Mouse (Mus musculus): ENCODE measurements around the gene Ipo9. TPM values are rescaled to one million over a fixed set of nuclear protein-coding genes. Genes with fewer than 3 reads are reported as not detected.

Ipo9 gene
- 193 and 203 TPM in 2 replicates for polyA plus RNA-seq (2016; fragmentation: Nextera tagmentation; extraction: Ambion mirVana)

DNA sequence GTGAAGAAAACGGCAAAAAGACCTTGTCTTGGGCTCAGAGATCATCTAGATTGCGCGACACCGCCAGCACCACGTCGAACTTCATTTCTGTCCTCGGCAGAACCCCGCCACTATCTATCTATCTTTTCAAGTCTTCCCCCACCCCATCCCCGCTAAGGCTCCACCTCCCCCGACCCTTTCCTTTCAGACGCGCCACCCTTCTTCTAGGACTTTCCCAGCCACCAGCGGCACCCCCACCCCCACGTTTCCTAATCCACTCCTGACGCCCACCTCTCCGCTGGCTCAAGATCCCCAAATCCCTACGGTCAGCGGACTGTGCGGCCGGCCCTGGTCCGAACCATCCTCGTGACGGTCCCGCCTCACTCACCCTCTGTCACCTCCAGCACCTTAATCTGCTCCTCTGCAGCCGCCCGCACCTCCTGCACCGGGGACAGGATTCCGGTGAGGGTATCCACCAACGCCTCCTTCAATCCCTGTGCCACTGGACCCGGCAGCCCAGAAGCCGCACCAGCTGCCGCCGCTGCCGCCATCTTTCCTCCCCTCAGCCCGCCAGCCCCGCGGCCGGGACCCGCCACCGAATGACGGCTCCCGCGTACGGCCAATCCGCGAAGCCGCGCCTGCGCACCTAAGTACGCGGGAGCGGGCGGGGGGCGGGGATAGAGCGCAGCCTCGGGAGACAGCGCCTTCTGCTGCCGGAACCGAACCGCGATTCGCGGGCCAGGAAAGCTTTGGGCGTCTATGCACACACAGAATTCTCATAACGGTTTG, at the start of gene Ipo9:
TSS of gene Ipo9 (minus strand) at position 599 of the 768 bp plus-strand sequence.
- H3K36me3 ChIP-seq (replicated peaks), result peaks cover 30% of the 10 kb centered on the region
- no peaks in the 10 kb centered on the region for H3K9me3 ChIP-seq
- under 1% methylated on average over 65 of the region's 65 CpGs for WGBS
- H3K4me3 ChIP-seq, result peak within 1 kb of the TSS; percentile 96
- peaks cover 48% of the 10 kb centered on the region for H3K4me1 ChIP-seq
- no peaks in the 10 kb centered on the region for H3K27me3 ChIP-seq (ENCODE audit: poor library complexity, severe bottlenecking)
- peak; percentile 88 for DNase-seq (ENCODE audit: extremely low spot score, low spot score)
- H3K27ac ChIP-seq, result peak within 1 kb of the TSS; percentile 99

DNA sequence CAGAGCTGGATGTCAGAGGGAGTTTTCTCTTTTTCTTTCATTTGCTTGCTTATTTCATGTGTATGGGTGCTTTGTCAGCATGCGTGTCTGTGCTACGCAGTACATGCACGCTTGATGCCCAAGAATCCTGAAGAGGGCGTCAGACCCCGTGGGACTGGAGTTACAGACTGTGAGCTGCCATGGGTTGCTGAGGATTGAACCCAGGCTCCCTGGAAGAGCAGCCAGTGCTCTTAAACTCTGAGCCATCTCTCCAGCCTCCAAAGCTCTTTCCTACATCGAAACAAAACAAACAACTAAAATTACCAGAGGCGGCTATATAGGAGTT, 45.2 kb upstream of the Ipo9 start:
- DNase-seq (ENCODE audit: extremely low spot score, low spot score), result no peak
- 91% methylated on average over 7 of the region's 7 CpGs for WGBS
- peaks cover 13% of the 10 kb centered on the region for H3K4me1 ChIP-seq
- no peaks in the 10 kb centered on the region for H3K27me3 ChIP-seq (ENCODE audit: poor library complexity, severe bottlenecking)
- H3K9me3 ChIP-seq, result no peaks in the 10 kb centered on the region
- H3K4me3 ChIP-seq, result no peak overlapping the region
- peaks cover 63% of the 10 kb centered on the region for H3K36me3 ChIP-seq (replicated peaks)
- peak overlapping the region; percentile 58 for H3K27ac ChIP-seq

DNA sequence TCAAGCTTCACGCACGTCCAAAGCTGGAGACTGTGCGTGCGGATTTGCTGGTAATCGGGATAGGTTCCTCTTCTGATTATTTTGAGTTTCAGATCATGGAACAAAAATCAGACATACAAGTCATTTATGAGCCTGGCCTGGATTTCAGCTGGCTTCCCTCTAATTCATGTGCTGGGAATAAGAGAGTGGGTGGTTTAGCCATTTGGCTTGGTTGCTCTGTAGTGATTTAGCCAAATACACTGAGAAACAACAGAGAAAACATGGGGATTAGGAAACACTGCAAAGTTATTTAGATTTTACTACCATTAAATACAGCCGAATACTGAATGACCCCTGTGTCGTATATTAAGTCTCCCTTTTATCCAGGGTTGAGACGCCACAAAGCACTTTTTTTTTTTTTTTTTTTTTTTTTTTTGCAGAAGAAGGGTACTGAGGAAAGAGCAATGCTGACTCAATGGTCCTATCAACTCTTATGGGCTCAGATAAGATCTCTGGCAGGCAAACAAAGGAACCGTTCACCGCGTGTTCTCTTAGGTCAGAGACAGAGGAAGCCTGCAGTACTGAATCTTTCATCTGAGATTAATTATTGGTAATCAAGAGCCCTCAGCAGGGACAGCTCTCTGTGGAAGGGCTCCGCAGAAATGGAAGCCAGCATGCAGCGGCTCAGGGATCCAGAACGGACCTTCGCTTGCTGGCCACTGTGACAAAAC, 44.7 kb upstream of the Ipo9 start:
- DNase-seq (ENCODE audit: extremely low spot score, low spot score), result no peak
- no peaks in the 10 kb centered on the region for H3K9me3 ChIP-seq
- peaks cover 66% of the 10 kb centered on the region for H3K36me3 ChIP-seq (replicated peaks)
- H3K27me3 ChIP-seq (ENCODE audit: poor library complexity, severe bottlenecking), result no peaks in the 10 kb centered on the region
- 76% methylated on average over 15 of the region's 15 CpGs for WGBS
- peak overlapping the region; percentile 58 for H3K27ac ChIP-seq
- H3K4me3 ChIP-seq, result no peak overlapping the region
- H3K4me1 ChIP-seq, result peaks cover 13% of the 10 kb centered on the region

DNA sequence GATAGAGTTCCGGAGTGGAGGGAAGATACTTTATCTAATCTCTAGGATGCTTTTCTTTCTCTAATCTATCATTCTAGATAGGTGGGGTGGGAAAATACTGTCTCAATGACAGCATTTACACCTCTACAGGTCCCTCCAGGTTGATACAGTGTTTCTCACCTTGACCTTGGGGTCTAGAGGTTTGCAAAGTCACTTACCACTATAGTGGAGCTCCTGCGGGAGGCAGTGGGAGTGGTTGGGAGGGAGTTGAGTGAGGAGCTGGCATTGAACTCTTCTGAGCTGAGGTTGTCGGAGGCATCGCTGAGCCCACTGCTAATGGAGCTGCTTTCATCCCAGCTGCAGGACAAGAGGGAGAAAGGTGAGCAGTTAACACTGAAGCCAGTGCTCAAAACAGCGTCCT, 42.2 kb upstream of the Ipo9 start:
- Histone ChIP-seq H3K36me3 (replicated peaks) (peaks cover 68% of the 10 kb centered on the region), H3K9me3 (no peaks in the 10 kb centered on the region), H3K27ac (no peak overlapping the region), H3K4me3 (no peak overlapping the region), H3K4me1 (peaks cover 13% of the 10 kb centered on the region), H3K27me3 (ENCODE audit: poor library complexity, severe bottlenecking) (no peaks in the 10 kb centered on the region)
- DNase-seq (ENCODE audit: extremely low spot score, low spot score), result no peak
- WGBS, result 91% methylated on average over 5 of the region's 5 CpGs

DNA sequence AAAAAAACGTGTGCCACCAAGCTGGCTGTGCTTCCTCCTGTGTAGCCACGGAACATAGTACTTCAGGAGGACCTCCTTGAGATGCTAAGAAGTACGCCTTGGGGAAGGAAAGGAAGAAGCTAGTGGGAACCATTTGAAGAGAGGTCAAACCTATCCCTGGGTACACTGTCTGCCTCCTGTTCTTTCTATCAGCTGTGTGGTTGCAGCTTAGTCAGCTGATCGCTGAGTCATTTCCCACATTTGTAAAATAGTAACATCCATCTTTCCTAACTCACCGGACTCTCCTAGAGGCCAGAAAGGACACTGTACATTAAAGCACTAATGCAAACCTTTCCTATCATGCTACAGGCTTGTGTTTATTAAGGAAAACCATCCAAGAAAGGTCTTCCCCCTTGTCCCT, 41.4 kb upstream of the Ipo9 start:
- WGBS, result 93% methylated on average over 5 of the region's 5 CpGs
- H3K36me3 ChIP-seq (replicated peaks), result peaks cover 69% of the 10 kb centered on the region
- DNase-seq (ENCODE audit: extremely low spot score, low spot score), result no peak
- H3K27me3 ChIP-seq (ENCODE audit: poor library complexity, severe bottlenecking), result no peaks in the 10 kb centered on the region
- no peaks in the 10 kb centered on the region for H3K9me3 ChIP-seq
- no peak overlapping the region for H3K27ac ChIP-seq
- H3K4me3 ChIP-seq, result no peak overlapping the region
- H3K4me1 ChIP-seq, result peaks cover 13% of the 10 kb centered on the region

DNA sequence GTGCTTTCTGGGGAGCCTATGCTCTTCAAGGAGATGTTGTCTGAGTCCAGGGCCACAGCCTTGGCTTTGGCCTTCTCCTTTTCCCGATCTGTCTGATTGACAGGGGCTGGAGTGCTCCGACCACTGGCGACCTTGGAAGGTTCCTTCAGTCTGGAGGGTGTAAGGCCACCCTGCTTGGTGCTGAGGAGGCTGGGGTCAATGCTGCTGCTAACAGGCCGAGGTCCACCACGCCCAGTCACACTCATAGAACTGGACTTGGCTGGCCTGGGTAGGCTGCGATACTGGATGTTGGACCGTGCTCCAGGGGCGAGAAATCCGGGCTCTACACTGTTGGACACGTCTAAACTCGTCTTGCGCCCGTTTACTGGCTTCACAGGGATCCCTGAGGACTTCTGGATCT, 40.2 kb upstream of the Ipo9 start:
- Histone ChIP-seq H3K9me3 (no peaks in the 10 kb centered on the region), H3K4me1 (peaks cover 6% of the 10 kb centered on the region), H3K4me3 (no peak overlapping the region), H3K36me3 (replicated peaks) (peaks cover 76% of the 10 kb centered on the region), H3K27me3 (ENCODE audit: poor library complexity, severe bottlenecking) (no peaks in the 10 kb centered on the region), H3K27ac (no peak overlapping the region)
- no peak for DNase-seq (ENCODE audit: extremely low spot score, low spot score)
- 95% methylated on average over 13 of the region's 13 CpGs for WGBS

DNA sequence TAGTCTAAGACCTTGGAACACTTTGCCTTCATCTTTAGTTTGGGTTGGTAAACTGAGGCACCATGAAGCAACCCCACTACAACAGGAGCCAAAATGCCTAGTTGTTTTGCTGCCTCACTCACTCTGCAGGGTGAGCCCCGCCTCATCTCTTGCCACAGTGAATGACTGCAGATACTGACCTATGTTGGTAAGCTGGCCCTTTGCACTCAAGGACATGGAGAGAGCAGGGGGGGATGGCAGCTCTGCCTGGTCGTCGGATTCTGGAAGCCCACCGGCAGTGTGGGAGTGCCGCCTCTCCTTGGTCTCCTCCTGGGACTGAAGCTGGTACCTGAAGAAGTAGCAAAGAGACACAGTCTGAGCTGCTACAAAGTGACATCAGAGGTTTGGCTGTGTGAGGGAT, 37.2 kb upstream of the Ipo9 start:
- no peaks in the 10 kb centered on the region for H3K9me3 ChIP-seq
- H3K27me3 ChIP-seq (ENCODE audit: poor library complexity, severe bottlenecking), result no peaks in the 10 kb centered on the region
- peaks cover 100% of the 10 kb centered on the region for H3K36me3 ChIP-seq (replicated peaks)
- WGBS, result 91% methylated on average over 5 of the region's 5 CpGs
- no peaks in the 10 kb centered on the region for H3K4me1 ChIP-seq
- no peak overlapping the region for H3K27ac ChIP-seq
- no peak for DNase-seq (ENCODE audit: extremely low spot score, low spot score)
- H3K4me3 ChIP-seq, result no peak overlapping the region

DNA sequence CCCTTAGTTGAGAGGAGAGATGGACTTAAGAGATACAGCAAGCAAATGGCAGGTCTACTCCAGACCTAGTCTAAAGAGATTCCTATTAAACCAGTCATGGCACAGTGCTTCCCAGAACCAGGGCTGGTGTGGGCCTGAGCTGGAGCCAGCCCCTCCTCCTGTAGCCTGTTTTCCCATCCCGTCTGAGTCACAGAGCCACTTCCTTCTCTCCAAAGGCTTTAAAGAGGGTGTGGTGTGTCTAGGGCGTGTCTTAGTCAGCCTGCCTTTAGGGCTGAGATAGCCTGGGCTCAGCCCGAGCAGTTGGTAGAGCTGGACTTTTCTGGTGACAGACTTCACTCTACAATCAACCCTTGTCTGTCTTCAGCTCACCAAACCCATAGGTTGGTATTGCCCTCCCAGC, 36.6 kb upstream of the Ipo9 start:
- H3K36me3 ChIP-seq (replicated peaks), result peaks cover 100% of the 10 kb centered on the region

DNA sequence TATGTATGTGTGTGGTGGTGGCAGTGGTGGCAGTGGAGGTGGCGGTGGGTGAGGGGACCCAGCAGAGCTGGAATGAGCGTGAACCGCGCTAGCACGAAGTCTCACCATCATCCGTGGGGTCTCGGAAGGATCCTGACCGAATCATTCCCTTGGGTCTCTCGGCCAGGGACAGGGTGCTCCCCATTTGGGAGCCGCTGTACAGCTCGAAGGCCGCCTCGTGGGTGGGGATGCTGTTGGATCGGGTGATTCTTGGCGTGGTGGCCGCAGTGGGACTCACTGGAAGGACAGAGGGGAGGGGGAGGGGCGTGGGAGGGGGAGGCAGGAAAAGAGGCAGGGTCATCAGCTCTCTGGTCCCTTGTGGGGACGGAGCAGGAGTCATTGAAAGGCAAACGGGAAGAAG, 35.4 kb upstream of the Ipo9 start:
- no peak overlapping the region for H3K4me3 ChIP-seq
- H3K9me3 ChIP-seq, result no peaks in the 10 kb centered on the region
- H3K27ac ChIP-seq, result no peak overlapping the region
- H3K27me3 ChIP-seq (ENCODE audit: poor library complexity, severe bottlenecking), result no peaks in the 10 kb centered on the region
- DNase-seq (ENCODE audit: extremely low spot score, low spot score), result no peak
- H3K36me3 ChIP-seq (replicated peaks), result peaks cover 98% of the 10 kb centered on the region
- H3K4me1 ChIP-seq, result no peaks in the 10 kb centered on the region
- WGBS, result 93% methylated on average over 18 of the region's 19 CpGs

More for the DNA sequence above, 36.6 kb upstream of the Ipo9 start:
- DNase-seq (ENCODE audit: extremely low spot score, low spot score), result no peak
- no peaks in the 10 kb centered on the region for H3K27me3 ChIP-seq (ENCODE audit: poor library complexity, severe bottlenecking)
- no peak overlapping the region for H3K27ac ChIP-seq
- no peaks in the 10 kb centered on the region for H3K4me1 ChIP-seq
- 76% methylated on average over 3 of the region's 3 CpGs for WGBS
- no peaks in the 10 kb centered on the region for H3K9me3 ChIP-seq
- no peak overlapping the region for H3K4me3 ChIP-seq

DNA sequence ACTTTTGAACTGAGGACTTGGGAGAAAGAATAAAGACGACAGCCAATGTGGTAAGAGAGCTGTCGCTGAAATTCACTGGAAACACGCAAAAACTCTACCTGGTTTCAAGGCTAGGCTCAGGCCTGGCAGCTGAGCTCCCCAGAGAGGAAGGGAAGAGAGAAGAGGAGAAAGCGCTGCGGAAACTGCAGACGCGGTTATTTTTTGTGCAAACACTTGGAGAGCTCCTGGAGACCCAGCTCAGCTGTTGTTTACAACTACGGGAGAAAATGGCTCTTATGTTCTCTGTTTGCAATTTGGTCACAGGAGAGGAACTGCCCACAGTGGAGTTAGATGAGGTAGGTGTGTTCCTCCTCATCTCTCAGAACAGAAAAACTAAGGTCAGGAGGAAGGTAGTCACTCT, 32.4 kb upstream of the Ipo9 start:
- H3K36me3 ChIP-seq (replicated peaks), result peaks cover 98% of the 10 kb centered on the region
- H3K27me3 ChIP-seq (ENCODE audit: poor library complexity, severe bottlenecking), result no peaks in the 10 kb centered on the region
- DNase-seq (ENCODE audit: extremely low spot score, low spot score), result no peak
- no peaks in the 10 kb centered on the region for H3K9me3 ChIP-seq
- H3K27ac ChIP-seq, result no peak overlapping the region
- no peak overlapping the region for H3K4me3 ChIP-seq
- WGBS, result 89% methylated on average over 8 of the region's 8 CpGs
- H3K4me1 ChIP-seq, result no peaks in the 10 kb centered on the region

DNA sequence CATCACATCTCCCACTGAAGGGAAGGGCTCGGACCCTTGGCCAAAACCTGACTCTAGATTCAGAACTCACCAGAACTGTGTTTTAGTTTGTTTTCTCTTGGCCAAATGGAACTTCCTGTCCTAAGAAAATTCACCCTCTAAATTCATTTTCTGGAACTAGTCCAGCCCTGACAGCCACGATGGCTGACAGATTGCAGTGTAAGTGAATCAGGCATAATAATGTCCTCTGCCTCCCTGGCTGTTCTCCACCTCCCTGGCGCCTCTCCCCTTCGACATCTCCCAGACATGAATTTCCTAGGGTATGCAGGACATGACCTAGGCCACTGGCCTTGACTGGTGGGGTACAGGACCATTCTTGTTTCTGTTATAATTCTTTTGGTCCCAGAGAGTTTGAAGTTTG, 32.0 kb upstream of the Ipo9 start:
- Histone ChIP-seq H3K36me3 (replicated peaks) (peaks cover 97% of the 10 kb centered on the region), H3K9me3 (no peaks in the 10 kb centered on the region), H3K27ac (no peak overlapping the region), H3K27me3 (ENCODE audit: poor library complexity, severe bottlenecking) (no peaks in the 10 kb centered on the region), H3K4me3 (no peak overlapping the region), H3K4me1 (no peaks in the 10 kb centered on the region)
- WGBS, result 95% methylated on average over 4 of the region's 4 CpGs
- DNase-seq (ENCODE audit: extremely low spot score, low spot score), result no peak

DNA sequence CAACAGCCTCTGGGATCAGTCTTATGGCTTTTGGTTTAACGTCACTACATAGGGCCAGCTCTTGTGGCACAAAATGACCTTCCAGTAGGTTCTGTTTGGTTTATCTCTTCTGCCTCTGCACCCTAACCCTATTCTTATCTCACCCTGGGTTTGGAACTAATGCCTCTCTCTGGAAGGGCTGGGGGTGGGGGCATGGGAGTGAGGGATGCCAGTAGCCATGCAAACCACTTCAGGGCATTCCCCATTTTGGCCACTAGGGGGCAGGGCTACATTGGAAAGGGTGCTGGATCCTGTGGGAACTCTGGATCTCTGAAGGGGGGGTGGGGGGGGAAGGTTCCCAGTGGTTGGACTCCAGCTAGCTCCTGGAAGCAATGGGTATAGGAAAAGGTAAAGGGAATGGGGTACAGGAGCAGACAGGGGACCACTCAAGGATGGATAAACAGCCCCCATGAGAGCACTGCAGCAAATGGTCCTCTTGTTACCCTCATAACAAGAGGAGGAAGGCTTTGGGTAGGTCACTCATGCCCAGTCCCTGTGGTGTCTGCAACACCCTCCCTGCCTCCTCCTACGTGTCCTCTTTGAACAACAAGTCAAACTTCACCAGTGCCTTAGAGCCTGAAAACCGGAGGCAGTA, 30.9 kb upstream of the Ipo9 start:
- H3K36me3 ChIP-seq (replicated peaks), result peaks cover 97% of the 10 kb centered on the region
- no peaks in the 10 kb centered on the region for H3K27me3 ChIP-seq (ENCODE audit: poor library complexity, severe bottlenecking)
- DNase-seq (ENCODE audit: extremely low spot score, low spot score), result peak; percentile 67
- no peaks in the 10 kb centered on the region for H3K4me1 ChIP-seq
- no peaks in the 10 kb centered on the region for H3K9me3 ChIP-seq
- WGBS, result 83% methylated on average over 3 of the region's 3 CpGs
- no peak overlapping the region for H3K27ac ChIP-seq
- no peak overlapping the region for H3K4me3 ChIP-seq

DNA sequence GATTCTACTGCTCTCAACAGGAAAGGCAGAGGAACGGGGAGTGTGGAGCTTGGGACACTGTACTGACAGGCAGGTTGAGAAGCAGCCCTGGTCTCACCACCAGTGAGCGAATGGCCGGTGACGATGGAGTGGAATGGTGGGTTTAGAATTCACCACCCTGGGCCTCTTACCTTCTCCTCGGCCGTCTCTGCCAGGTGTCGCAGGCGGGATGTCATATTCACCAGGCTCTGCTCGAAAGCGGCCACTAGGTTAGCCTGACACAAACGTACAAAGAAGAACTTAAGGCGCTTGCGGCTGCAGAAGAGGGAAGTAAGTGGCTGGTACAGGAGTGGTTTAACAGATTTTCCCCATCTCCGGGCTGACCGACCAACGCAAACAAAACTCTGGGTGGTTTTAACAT, 30.2 kb upstream of the Ipo9 start:
- WGBS, result 93% methylated on average over 16 of the region's 16 CpGs
- Histone ChIP-seq H3K9me3 (no peaks in the 10 kb centered on the region), H3K4me1 (no peaks in the 10 kb centered on the region), H3K27me3 (ENCODE audit: poor library complexity, severe bottlenecking) (no peaks in the 10 kb centered on the region), H3K4me3 (no peak overlapping the region), H3K36me3 (replicated peaks) (peaks cover 97% of the 10 kb centered on the region), H3K27ac (no peak overlapping the region)
- DNase-seq (ENCODE audit: extremely low spot score, low spot score), result no peak
